Mouse (Mus musculus) limb, embryonic 12.5 days (tissue): ENCODE measurements around the gene Sh3bp2. TPM values are rescaled to one million over a fixed set of nuclear protein-coding genes. Genes with fewer than 3 reads are reported as not detected.

Source experiments
- ATAC-seq: fragments of 200-750 bp; cut with Nextera tagmentation; 2 replicates; pipeline ENCODE4 v1.8.0; 2017; ENCODE audit warnings: low read depth, moderate TSS enrichment; ENCODE audit not compliant: insufficient number of reproducible peaks, insufficient read depth, low FRiP score, low TSS enrichment
- H3K27ac ChIP-seq: fragments of 300-500 bp; sonication (generic); 2 replicates; pipeline ENCODE4 v1.5.1; 2016; ENCODE audit warnings: mild to moderate bottlenecking, moderate library complexity
- H3K27me3 ChIP-seq: fragments of 300-500 bp; sonication (generic); 2 replicates; pipeline ENCODE4 v1.6.1; 2016; ENCODE audit warnings: mild to moderate bottlenecking, moderate library complexity
- H3K36me3 ChIP-seq: fragments of 300-500 bp; sonication (generic); 2 replicates; pipeline ENCODE4 v1.6.1; 2016; ENCODE audit warnings: mild to moderate bottlenecking, moderate library complexity
- H3K4me1 ChIP-seq: fragments of 300-500 bp; sonication (generic); replicated peaks from 2 replicates; pipeline ENCODE4 v1.6.1; 2016
- H3K4me2 ChIP-seq: fragments of 300-500 bp; sonication (generic); 2 replicates; pipeline ENCODE4 v1.6.1; 2016; ENCODE audit warnings: mild to moderate bottlenecking, moderate library complexity
- H3K4me3 ChIP-seq: fragments of 300-500 bp; sonication (generic); replicated peaks from 2 replicates; pipeline ENCODE4 v1.5.1; 2016; ENCODE audit warnings: mild to moderate bottlenecking
- H3K9ac ChIP-seq: fragments of 300-500 bp; sonication (generic); replicated peaks from 2 replicates; pipeline ENCODE4 v1.6.1; 2016; ENCODE audit warnings: mild to moderate bottlenecking, moderate library complexity
- H3K9me3 ChIP-seq: fragments of 300-500 bp; sonication (generic); 2 replicates; pipeline ENCODE4 v1.6.1; 2016; ENCODE audit warnings: mild to moderate bottlenecking, moderate library complexity
- WGBS: fragments of 180-500 bp; shearing (Covaris S2); methylation state at CpG from one replicate; pipeline ENCODE4 v1.1.7; 2016; 5-methylcytosine and 5-hydroxymethylcytosine counted together
- polyA plus RNA-seq: library from polyadenylated mRNA; unstranded; fragments of >200 nt; fragmentation: Nextera tagmentation; extraction: Ambion mirVana; gene quantifications from 2 replicates; pipeline ENCODE4 v1.2.1, GENCODE M21; 2016

Sh3bp2 gene
- polyA plus RNA-seq, 1 experiment from 2014 or later, result 12.0 TPM

DNA sequence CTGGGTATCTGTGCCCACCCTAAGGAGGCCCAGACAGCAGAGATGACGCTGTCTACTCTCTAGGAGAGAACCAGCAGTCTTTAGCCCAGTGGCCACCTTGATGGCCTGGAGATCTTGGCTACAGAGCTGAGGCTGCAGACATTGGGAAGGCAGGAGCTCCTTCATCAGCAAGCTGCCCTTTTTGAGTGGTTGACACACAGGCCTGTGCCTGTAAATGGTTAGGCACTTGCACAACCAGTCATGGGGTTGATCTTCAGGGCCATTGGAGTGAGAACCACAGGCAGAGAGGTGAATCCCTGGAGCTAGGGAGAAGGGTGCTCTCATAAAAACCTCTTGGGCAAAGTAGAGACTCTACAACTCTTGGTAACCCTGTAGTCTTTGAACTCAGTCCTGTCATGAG lies 16.5 kb downstream of the Sh3bp2 start:
- Histone ChIP-seq H3K9me3 (no peaks in the 10 kb centered on the region), H3K4me2 (no peak overlapping the region), H3K4me1 (no peaks in the 10 kb centered on the region), H3K9ac (no peak overlapping the region), H3K4me3 (no peak overlapping the region), H3K27ac (no peak overlapping the region), H3K27me3 (no peaks in the 10 kb centered on the region; the same call in 1 of the 2 replicates), H3K36me3 (no peaks in the 10 kb centered on the region)
- no peak for ATAC-seq
- WGBS, result 64% methylated on average over 1 of the region's 1 CpGs

DNA sequence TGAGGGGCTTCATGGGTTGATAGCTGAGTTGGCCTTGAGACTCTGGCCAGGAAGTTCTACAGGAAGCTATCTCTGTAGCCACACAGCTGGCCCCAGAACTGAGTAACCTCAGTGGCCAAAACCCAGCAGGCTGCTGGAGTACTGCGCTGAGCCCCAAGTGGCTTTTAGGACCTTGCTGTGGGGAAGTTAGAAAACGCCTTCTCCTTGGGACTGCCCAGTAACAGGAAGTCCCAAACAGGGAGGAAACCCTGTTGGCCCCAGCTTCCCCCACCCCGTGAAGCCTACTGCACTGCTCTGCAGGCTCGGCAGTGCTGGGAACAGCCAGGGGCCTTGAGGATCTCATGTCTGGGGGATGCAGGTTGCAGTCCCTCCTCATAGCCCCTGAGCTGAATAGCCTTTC lies 17.5 kb downstream of the Sh3bp2 start:
- H3K36me3 ChIP-seq, result no peaks in the 10 kb centered on the region
- no peaks in the 10 kb centered on the region for H3K9me3 ChIP-seq
- no peak for ATAC-seq
- 50% methylated on average over 4 of the region's 4 CpGs for WGBS
- H3K4me1 ChIP-seq, result no peaks in the 10 kb centered on the region
- H3K4me2 ChIP-seq, result no peak overlapping the region
- no peaks in the 10 kb centered on the region; the same call in 1 of the 2 replicates for H3K27me3 ChIP-seq
- H3K27ac ChIP-seq, result no peak overlapping the region
- H3K9ac ChIP-seq, result no peak overlapping the region
- H3K4me3 ChIP-seq, result no peak overlapping the region

DNA sequence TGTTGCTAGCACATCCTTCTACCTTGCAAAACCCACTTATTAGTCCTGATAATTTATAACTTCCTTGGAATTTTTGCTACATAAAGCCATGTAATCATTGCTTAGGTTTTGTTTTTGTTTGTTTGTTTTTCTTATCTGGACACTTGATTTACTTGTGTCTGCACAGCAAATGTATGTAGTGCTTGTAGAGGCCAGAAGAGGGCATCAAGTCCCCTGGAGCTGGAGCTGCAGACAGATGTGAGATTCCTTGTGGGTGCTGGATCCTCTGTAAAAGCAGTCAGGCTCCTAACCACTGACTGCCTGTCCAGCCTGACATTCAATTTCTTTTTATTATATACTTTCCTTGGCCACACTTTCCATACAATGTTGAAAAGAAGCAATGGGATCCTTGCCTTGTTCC lies 21.8 kb downstream of the Sh3bp2 start:
- H3K27me3 ChIP-seq, result no peaks in the 10 kb centered on the region; the same call in 1 of the 2 replicates
- no peak for ATAC-seq
- no peak overlapping the region for H3K9ac ChIP-seq
- no peaks in the 10 kb centered on the region for H3K9me3 ChIP-seq
- H3K36me3 ChIP-seq, result peaks cover 15% of the 10 kb centered on the region
- no peak overlapping the region for H3K27ac ChIP-seq
- H3K4me1 ChIP-seq, result peaks cover 18% of the 10 kb centered on the region
- no peak overlapping the region for H3K4me3 ChIP-seq
- no peak overlapping the region for H3K4me2 ChIP-seq

DNA sequence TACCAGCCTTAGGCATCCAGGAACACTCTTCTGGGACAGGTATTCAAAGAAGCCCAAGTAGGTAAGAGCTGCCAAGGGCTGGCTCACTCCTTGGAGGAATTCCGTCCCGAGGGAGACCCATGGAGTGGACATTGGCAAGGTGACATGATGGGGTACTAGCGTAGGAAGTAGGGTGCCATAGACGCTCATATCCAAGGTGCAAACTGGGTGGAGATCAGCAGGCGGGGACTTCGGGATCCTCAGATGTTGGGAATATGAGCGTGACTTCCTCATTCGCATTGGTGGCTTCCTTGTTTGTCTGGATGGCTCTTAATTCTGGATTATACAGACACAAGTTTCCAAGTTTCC lies 23.5 kb downstream of the Sh3bp2 start:
- 25% methylated on average over 8 of the region's 8 CpGs for WGBS
- no peak overlapping the region for H3K27ac ChIP-seq
- H3K9ac ChIP-seq, result peak overlapping the region; percentile 94; the same call in 1 of the 2 replicates
- no peaks in the 10 kb centered on the region for H3K9me3 ChIP-seq
- no peak for ATAC-seq
- peak overlapping the region; percentile 71 for H3K4me2 ChIP-seq
- peaks cover 18% of the 10 kb centered on the region for H3K4me1 ChIP-seq
- peak overlapping the region; percentile 86 for H3K4me3 ChIP-seq
- H3K36me3 ChIP-seq, result peaks cover 30% of the 10 kb centered on the region
- H3K27me3 ChIP-seq, result no peaks in the 10 kb centered on the region

DNA sequence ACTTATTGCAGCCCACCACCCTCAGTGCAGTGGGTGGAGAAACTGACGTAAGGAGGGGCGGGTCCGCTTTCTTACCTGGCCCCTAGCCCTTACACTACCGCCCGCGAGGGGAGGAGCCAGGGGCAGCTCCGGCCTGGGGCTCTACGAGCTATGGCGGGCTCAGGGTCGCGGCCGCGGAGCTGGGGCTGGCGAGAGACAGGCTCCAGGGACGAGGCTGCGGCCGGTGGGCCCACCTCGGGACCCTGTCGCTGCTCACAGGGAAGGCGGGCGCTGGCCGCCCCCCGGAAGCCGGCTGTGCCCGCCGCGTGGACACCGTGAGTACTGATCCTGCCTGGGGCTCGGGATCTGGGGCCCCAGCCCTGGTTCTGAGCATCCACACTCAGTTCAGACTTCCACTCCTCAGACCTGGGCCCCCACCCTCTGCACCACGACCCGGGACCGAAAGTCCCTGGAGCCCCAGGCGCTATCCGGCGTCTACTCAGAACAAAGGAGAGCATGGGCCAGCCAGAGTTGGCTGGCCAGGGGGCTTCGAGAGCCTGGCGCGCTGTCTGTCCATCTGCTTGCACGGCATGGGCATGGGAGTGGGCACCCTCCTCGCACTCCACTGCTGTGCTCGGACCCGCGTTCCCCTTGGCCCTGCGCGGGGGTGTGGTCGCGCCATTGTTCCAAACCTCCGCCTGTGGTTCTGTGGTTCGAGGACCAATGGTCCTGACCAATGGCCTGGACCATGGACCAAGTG lies 24.0 kb downstream of the Sh3bp2 start:
- H3K9me3 ChIP-seq, result no peaks in the 10 kb centered on the region
- ATAC-seq, result peak; percentile 90
- 0% methylated on average over 49 of the region's 49 CpGs for WGBS

DNA sequence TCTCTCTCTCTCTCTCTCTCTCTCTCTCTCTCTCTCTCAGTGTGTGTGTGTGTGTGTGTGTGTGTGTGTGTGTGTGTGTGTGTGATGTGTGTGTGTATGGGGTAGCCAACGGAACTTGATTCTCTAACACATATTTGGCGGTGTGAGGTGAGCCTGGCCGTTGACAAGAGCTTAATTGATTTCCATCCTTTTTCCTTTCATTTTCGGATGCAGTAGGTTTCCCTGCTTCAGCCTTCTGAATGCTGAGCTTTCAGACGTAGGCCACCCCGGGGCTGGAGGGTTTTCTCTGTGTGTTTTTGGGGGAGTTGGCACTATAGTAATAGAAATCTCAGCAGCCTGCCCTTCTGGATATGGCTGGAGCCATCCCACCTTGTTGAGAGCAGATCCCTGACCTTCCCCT lies 24.6 kb downstream of the Sh3bp2 start:
- ATAC-seq, result no peak
- Histone ChIP-seq H3K4me2 (peak overlapping the region; percentile 71), H3K36me3 (peaks cover 41% of the 10 kb centered on the region), H3K27ac (peak overlapping the region; percentile 75; the same call in 1 of the 2 replicates), H3K4me1 (peaks cover 18% of the 10 kb centered on the region), H3K27me3 (no peaks in the 10 kb centered on the region), H3K4me3 (peak overlapping the region; percentile 86), H3K9ac (peak overlapping the region; percentile 94), H3K9me3 (no peaks in the 10 kb centered on the region)
- 20% methylated on average over 6 of the region's 6 CpGs for WGBS

More for the DNA sequence above, 24.0 kb downstream of the Sh3bp2 start:
- Histone ChIP-seq H3K27me3 (no peaks in the 10 kb centered on the region), H3K9ac (peak overlapping the region; percentile 94), H3K4me3 (peak overlapping the region; percentile 86), H3K4me1 (peaks cover 18% of the 10 kb centered on the region), H3K36me3 (peaks cover 35% of the 10 kb centered on the region), H3K4me2 (peak overlapping the region; percentile 71), H3K27ac (peak overlapping the region; percentile 75)

DNA sequence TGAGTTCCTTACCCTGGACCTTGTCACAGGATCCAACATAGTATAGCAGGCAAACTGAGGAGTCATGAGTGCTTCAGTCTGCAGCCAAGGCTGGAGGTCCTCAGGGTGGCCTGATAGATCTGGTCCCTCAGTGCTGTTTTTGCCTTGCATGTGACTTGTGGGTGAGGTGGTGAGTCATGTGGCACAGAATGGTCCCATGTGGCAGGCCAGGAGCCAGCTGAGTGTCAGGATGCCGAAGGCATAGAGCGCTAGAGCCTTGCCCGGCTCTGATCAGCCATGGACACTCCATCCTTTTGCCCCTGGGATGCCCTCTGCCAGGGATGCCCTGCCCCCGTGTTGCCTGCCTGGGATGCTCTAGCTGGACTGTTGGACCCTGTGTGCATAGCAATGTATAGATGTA lies 26.2 kb downstream of the Sh3bp2 start:
- Histone ChIP-seq H3K4me2 (no peak overlapping the region), H3K27me3 (no peaks in the 10 kb centered on the region), H3K9ac (no peak overlapping the region), H3K4me3 (no peak overlapping the region), H3K9me3 (no peaks in the 10 kb centered on the region), H3K27ac (no peak overlapping the region), H3K36me3 (peaks cover 57% of the 10 kb centered on the region), H3K4me1 (peaks cover 18% of the 10 kb centered on the region)
- 99% methylated on average over 4 of the region's 4 CpGs for WGBS
- no peak for ATAC-seq

DNA sequence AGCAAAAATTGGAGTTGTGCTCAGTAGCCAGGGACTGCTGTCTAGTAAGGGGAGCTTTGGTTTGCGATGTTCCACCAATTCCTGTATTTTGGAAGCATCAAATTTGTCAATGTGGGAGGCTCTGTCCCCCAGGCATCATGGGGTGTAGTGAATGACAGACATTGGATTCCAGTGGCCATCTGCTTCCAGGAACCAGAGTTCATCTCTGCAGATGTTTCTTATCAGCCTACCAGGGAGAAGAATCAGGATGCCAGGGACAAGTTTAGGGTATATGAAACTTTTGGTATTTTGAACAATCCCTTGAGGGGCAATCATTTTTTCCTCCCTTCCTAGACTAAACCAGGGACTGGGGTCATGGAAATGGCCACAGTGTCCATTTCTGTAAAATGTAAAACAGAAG lies 38.2 kb downstream of the Sh3bp2 start:
- no peaks in the 10 kb centered on the region for H3K27me3 ChIP-seq
- H3K4me3 ChIP-seq, result no peak overlapping the region
- ATAC-seq, result no peak
- H3K9ac ChIP-seq, result no peak overlapping the region
- no peak overlapping the region for H3K4me2 ChIP-seq
- H3K4me1 ChIP-seq, result no peaks in the 10 kb centered on the region
- 100% methylated on average over 1 of the region's 1 CpGs for WGBS
- H3K27ac ChIP-seq, result no peak overlapping the region
- H3K9me3 ChIP-seq, result no peaks in the 10 kb centered on the region
- H3K36me3 ChIP-seq, result peaks cover 56% of the 10 kb centered on the region

DNA sequence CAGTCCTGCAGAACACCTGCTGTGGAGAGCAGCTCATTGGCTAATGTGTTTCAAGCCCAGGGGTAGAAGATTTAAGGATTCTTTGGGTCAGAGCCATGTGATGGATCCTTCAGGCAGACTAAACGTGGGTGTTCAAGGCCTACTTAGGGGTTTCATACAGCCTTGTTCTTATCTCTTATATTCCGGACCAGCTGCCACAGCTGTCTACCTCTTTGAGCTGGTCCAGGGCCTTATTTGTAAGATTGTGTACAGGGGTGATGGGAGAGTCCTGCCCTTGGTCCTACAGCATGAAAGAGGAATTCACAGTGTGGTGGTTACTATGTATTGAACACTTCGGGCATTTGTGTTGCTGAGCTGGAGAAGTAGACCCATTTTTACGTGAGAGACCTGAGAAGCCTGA lies 38.7 kb downstream of the Sh3bp2 start:
- H3K4me3 ChIP-seq, result no peak overlapping the region
- no peaks in the 10 kb centered on the region for H3K4me1 ChIP-seq
- H3K27me3 ChIP-seq, result no peaks in the 10 kb centered on the region
- peaks cover 51% of the 10 kb centered on the region for H3K36me3 ChIP-seq
- ATAC-seq, result no peak
- whole genome bisulfite sequencing, result 87% methylated on average over 4 of the region's 4 CpGs
- no peak overlapping the region for H3K9ac ChIP-seq
- no peaks in the 10 kb centered on the region for H3K9me3 ChIP-seq
- H3K27ac ChIP-seq, result no peak overlapping the region
- no peak overlapping the region for H3K4me2 ChIP-seq

DNA sequence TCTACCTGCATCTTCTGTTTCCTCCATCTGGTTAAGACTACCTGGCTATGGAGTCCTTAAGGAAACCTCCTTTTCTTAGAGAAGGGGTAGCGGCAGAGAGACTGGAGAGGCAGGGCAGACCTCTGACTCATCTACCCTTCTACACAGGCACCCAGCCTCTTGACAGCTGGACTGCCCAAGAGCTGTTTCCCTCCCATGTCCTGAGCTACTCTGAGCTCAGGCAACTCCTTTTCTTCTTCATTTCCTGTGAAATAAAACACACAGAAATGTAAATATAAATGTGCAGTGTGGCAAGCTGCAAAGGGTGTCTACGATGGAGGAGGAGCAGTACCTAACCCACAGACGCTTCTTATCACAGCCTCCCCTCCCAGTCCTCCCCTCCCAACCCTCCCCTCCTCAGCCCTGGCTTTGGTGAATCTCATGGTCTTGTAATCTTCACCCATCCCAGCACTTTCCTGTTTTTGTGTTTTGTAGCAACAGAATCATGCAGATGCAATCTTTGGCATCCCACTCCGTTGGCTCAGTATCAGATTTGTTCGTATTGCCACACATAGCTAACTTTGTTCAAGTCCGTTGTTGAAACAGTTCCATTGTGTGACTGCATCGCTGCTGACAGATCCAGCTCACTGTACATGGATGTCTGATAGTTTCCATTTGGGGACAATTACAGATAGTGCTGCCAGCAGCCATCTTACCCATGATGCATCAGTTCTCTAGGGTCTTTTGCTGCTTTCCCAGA lies 40.1 kb downstream of the Sh3bp2 start:
- Histone ChIP-seq H3K9ac (no peak overlapping the region), H3K27me3 (no peaks in the 10 kb centered on the region), H3K36me3 (peaks cover 37% of the 10 kb centered on the region), H3K4me3 (no peak overlapping the region), H3K27ac (no peak overlapping the region), H3K4me2 (no peak overlapping the region), H3K9me3 (no peaks in the 10 kb centered on the region), H3K4me1 (no peaks in the 10 kb centered on the region)
- ATAC-seq, result no peak
- 86% methylated on average over 7 of the region's 7 CpGs for WGBS

DNA sequence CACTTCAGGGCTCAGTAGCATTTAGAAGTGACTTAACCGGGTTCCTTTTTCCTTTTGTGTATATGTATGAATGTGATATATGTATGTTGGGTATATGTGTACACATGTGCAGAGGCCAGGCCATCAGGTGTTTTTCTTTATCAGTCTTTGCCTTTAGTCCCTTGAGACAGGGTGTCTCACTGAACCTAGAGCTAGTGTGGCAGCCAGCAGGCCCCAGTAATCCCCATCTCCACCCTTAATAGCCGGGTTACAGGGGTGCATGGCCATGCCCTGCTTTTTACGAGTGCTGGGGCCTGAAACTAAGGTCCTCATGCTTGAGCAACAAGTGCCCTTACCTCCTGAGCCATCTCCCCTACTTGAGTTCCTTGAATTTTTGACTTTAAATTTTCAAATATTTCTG lies 45.9 kb downstream of the Sh3bp2 start:
- Histone ChIP-seq H3K36me3 (no peaks in the 10 kb centered on the region), H3K4me1 (peaks cover 15% of the 10 kb centered on the region), H3K4me2 (no peak overlapping the region), H3K9me3 (no peaks in the 10 kb centered on the region), H3K9ac (no peak overlapping the region), H3K4me3 (no peak overlapping the region), H3K27ac (no peak overlapping the region), H3K27me3 (no peaks in the 10 kb centered on the region)
- WGBS, result 66% methylated on average over 3 of the region's 3 CpGs
- ATAC-seq, result no peak
